Mouse (Mus musculus): Measurements from ENCODE around the gene Asic3. TPM values are rescaled to one million over a fixed set of nuclear protein-coding genes. Genes with fewer than 3 reads are reported as not detected.
A peak's percentile ranks its signal among the peaks of the same experiment; 100 is the strongest.

Gene Asic3
- polyA plus RNA-seq, 1 experiment from 2014 or later, result 0.58 TPM

DNA sequence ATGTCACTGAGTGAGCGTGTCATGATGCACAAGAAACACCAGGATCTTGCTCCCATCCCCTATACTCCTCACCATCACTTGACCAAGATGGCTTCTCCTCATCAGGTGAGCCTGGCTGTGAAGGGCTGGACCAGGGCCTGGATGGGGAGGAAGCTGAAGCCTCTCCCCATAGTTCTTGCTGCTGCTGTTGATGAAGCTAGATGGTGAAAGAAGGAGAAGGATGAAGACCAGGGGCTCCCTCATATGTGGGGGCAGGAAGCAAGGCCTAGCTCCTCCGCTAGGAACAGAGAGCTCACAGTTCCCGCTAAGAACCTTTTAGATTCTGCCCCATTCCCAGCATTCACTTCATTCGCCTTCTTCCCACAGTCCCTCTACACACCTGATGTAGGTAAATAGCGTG is 27.8 kb upstream of the Asic3 start:
- H3K27me3 ChIP-seq (ENCODE audit: control insufficient read depth, insufficient read depth, low read length), result no peaks in the 10 kb centered on the region; the same call in none of the 2 replicates
- 94% methylated on average over 5 of the region's 5 CpGs for WGBS
- H3K9ac ChIP-seq (replicated peaks; ENCODE audit: low read depth, low read length), result no peak overlapping the region
- no peak overlapping the region for H3K4me3 ChIP-seq (ENCODE audit: low read depth, low read length)
- no peaks in the 10 kb centered on the region for H3K9me3 ChIP-seq (ENCODE audit: control insufficient read depth, low read length)
- no peak overlapping the region for H3K27ac ChIP-seq (ENCODE audit: low read depth, low read length)
- H3K36me3 ChIP-seq (ENCODE audit: control insufficient read depth, insufficient read depth, low read length), result no peaks in the 10 kb centered on the region
- no peak for ATAC-seq (ENCODE audit: low read depth)
- H3K4me2 ChIP-seq (ENCODE audit: low read depth, low read length), result no peak overlapping the region
- H3K4me1 ChIP-seq (ENCODE audit: control insufficient read depth, insufficient read depth, low read length), result peaks cover 20% of the 10 kb centered on the region

DNA sequence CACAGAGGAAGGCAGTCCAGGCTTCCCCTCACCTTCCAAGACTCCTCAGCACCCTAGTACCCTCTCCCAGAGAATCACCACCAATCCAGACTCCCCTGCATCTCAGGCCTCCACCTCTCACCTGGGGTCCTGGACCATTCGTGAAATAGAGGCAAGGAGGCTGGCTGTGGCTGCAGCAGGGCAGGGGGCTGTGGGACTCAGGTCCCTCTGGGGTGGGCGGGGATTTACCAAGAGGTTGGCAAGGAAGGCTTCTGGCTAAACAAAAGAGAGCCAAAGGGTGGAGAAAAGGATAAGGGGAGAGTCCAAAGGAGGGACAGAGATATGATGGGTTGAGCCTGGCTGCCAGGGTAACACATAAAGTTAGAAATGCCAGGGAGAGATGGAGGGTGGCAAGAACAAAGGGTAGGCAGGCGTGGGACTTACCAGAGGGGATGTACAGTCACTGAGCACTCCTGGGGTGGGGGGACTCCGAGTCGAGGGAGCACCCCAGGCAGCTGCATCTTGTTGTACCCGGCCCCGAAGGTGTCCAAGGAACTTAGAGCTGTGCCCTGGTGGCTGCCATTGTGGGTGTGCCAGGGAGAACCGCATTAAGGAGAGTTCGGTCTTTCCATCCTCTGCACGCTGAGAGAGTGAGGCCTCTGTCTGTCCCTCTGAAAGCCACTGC is 27.2 kb upstream of the Asic3 start:
- no peaks in the 10 kb centered on the region for H3K36me3 ChIP-seq (ENCODE audit: control insufficient read depth, insufficient read depth, low read length)
- H3K9ac ChIP-seq (replicated peaks; ENCODE audit: low read depth, low read length), result no peak overlapping the region
- no peaks in the 10 kb centered on the region; the same call in none of the 2 replicates for H3K27me3 ChIP-seq (ENCODE audit: control insufficient read depth, insufficient read depth, low read length)
- ATAC-seq (ENCODE audit: low read depth), result no peak
- no peak overlapping the region for H3K4me3 ChIP-seq (ENCODE audit: low read depth, low read length)
- no peak overlapping the region for H3K4me2 ChIP-seq (ENCODE audit: low read depth, low read length)
- peaks cover 20% of the 10 kb centered on the region for H3K4me1 ChIP-seq (ENCODE audit: control insufficient read depth, insufficient read depth, low read length)
- H3K9me3 ChIP-seq (ENCODE audit: control insufficient read depth, low read length), result no peaks in the 10 kb centered on the region
- H3K27ac ChIP-seq (ENCODE audit: low read depth, low read length), result no peak overlapping the region
- WGBS, result 83% methylated on average over 10 of the region's 10 CpGs

GRCm38 (mm10) chr5:24387264-24388241 is 25.6 kb upstream of the Asic3 start:
- WGBS, result under 1% methylated on average over 72 of the region's 73 CpGs
- peak; percentile 64 for ATAC-seq (ENCODE audit: low read depth)
- H3K27ac ChIP-seq (ENCODE audit: low read depth, low read length), result 0 out of 2 replicates have a peak overlapping the region, but pooled peaks have one; percentile 16
- H3K9ac ChIP-seq (replicated peaks; ENCODE audit: low read depth, low read length), result peak overlapping the region; percentile 51
- peak overlapping the region; percentile 99 for H3K4me2 ChIP-seq (ENCODE audit: low read depth, low read length)
- H3K4me3 ChIP-seq (ENCODE audit: low read depth, low read length), result peak overlapping the region; percentile 42
- H3K27me3 ChIP-seq (ENCODE audit: control insufficient read depth, insufficient read depth, low read length), result no peaks in the 10 kb centered on the region; the same call in none of the 2 replicates
- no peaks in the 10 kb centered on the region for H3K36me3 ChIP-seq (ENCODE audit: control insufficient read depth, insufficient read depth, low read length)
- H3K4me1 ChIP-seq (ENCODE audit: control insufficient read depth, insufficient read depth, low read length), result peaks cover 20% of the 10 kb centered on the region
- H3K9me3 ChIP-seq (ENCODE audit: control insufficient read depth, low read length), result no peaks in the 10 kb centered on the region

GRCm38 (mm10) chr5:24388246-24388915 is 24.8 kb upstream of the Asic3 start:
- Histone ChIP-seq H3K36me3 (ENCODE audit: control insufficient read depth, insufficient read depth, low read length) (no peaks in the 10 kb centered on the region), H3K9ac (replicated peaks; ENCODE audit: low read depth, low read length) (peak overlapping the region; percentile 51), H3K27me3 (ENCODE audit: control insufficient read depth, insufficient read depth, low read length) (no peaks in the 10 kb centered on the region; the same call in none of the 2 replicates), H3K4me1 (ENCODE audit: control insufficient read depth, insufficient read depth, low read length) (peaks cover 14% of the 10 kb centered on the region), H3K27ac (ENCODE audit: low read depth, low read length) (0 out of 2 replicates have a peak overlapping the region, but pooled peaks have one; percentile 16), H3K9me3 (ENCODE audit: control insufficient read depth, low read length) (no peaks in the 10 kb centered on the region), H3K4me2 (ENCODE audit: low read depth, low read length) (peak overlapping the region; percentile 99), H3K4me3 (ENCODE audit: low read depth, low read length) (peak overlapping the region; percentile 42)
- 28% methylated on average over 23 of the region's 26 CpGs for WGBS
- no peak for ATAC-seq (ENCODE audit: low read depth)

DNA sequence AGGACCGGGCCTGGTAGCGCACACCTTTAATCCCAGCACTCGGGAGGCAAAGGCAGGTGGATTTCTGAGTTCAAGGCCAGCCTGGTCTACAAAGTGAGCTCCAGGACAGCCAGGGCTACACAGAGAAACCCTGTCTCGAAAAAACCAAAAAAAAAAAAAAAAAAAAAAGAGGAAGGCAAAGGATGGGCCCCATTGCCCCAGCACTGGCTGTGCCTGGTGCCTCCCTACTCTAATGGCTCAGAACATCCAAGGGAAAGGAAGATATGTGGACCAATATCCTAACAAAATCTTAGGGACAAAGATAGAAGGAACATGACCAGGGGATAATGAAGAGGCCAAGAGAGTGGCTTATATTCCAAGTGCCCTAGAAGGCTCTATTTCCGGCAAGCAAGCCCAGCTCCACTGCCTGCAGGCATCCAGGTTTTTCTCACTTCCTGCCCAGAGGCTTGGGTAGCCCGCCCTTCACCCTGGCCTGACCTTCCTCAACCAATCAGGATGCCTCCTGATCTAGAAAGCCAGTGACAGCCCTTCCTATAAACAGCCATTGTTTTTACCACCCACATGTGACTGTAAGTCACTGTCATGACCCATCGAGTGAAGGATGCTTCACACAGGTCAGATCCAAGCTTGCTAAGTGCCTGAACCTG is 24.1 kb upstream of the Asic3 start:
- Histone ChIP-seq H3K36me3 (ENCODE audit: control insufficient read depth, insufficient read depth, low read length) (no peaks in the 10 kb centered on the region), H3K4me2 (ENCODE audit: low read depth, low read length) (no peak overlapping the region), H3K4me3 (ENCODE audit: low read depth, low read length) (no peak overlapping the region), H3K4me1 (ENCODE audit: control insufficient read depth, insufficient read depth, low read length) (peaks cover 14% of the 10 kb centered on the region), H3K9ac (replicated peaks; ENCODE audit: low read depth, low read length) (no peak overlapping the region), H3K27me3 (ENCODE audit: control insufficient read depth, insufficient read depth, low read length) (no peaks in the 10 kb centered on the region; the same call in none of the 2 replicates), H3K27ac (ENCODE audit: low read depth, low read length) (no peak overlapping the region), H3K9me3 (ENCODE audit: control insufficient read depth, low read length) (no peaks in the 10 kb centered on the region)
- 52% methylated on average over 6 of the region's 7 CpGs for WGBS
- no peak for ATAC-seq (ENCODE audit: low read depth)

DNA sequence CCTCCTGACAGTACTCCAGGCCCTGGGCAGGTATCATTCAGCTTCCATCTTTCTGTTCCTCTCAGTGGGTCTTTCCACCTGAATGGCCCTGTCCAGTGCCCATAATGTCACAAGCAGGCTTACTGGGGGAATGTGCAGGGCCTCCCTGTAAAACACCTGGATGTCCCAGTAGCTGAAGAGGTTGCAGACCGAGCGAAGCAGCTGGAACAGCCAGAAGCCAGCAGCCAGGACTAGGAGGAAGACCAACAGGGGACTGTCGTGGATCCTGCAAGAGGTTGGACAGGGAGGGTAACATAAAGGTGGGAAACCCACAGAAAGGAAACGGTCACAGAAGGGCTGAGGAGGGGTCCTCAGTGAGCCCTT is 23.6 kb upstream of the Asic3 start:
- H3K27me3 ChIP-seq (ENCODE audit: control insufficient read depth, insufficient read depth, low read length), result no peaks in the 10 kb centered on the region; the same call in none of the 2 replicates

DNA sequence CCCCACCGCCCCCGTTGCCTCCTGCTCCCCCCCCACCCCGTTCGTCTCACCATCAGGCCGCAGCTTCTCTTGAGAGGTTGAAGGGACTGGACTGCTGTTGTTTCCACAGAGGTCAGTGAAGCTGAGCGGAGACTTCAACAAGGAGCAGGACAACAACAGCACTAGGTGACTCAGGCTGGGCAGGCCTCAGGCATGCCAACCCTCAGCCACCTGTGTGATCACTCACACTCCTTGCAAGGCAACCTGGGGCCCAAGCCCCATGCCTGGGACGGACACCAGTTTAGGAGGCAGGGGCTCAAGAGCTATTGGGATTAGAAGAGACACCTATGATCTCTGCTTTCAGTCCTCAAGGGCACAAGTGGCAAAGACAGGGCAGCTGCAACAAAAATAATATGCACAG is 21.3 kb upstream of the Asic3 start, which contains the start of gene Atg9b:
Gene Atg9b, minus strand, starts transcription at position 280 of the 400 bp plus-strand sequence.
- WGBS, result 82% methylated on average over 7 of the region's 7 CpGs
- no peak within 1 kb of the TSS for H3K4me2 ChIP-seq (ENCODE audit: low read depth, low read length)
- no peak for ATAC-seq (ENCODE audit: low read depth)
- no peak within 1 kb of the TSS for H3K9ac ChIP-seq (replicated peaks; ENCODE audit: low read depth, low read length)
- H3K27me3 ChIP-seq (ENCODE audit: control insufficient read depth, insufficient read depth, low read length), result no peaks in the 10 kb centered on the region; the same call in 1 of the 2 replicates
- no peak within 1 kb of the TSS for H3K4me3 ChIP-seq (ENCODE audit: low read depth, low read length)
- H3K27ac ChIP-seq (ENCODE audit: low read depth, low read length), result no peak within 1 kb of the TSS
- no peaks in the 10 kb centered on the region for H3K9me3 ChIP-seq (ENCODE audit: control insufficient read depth, low read length)
- H3K36me3 ChIP-seq (ENCODE audit: control insufficient read depth, insufficient read depth, low read length), result no peaks in the 10 kb centered on the region
- peaks cover 18% of the 10 kb centered on the region for H3K4me1 ChIP-seq (ENCODE audit: control insufficient read depth, insufficient read depth, low read length)

More for the DNA sequence above, 23.6 kb upstream of the Asic3 start:
- H3K9ac ChIP-seq (replicated peaks; ENCODE audit: low read depth, low read length), result no peak overlapping the region
- H3K4me2 ChIP-seq (ENCODE audit: low read depth, low read length), result no peak overlapping the region
- no peak for ATAC-seq (ENCODE audit: low read depth)
- no peak overlapping the region for H3K27ac ChIP-seq (ENCODE audit: low read depth, low read length)
- no peaks in the 10 kb centered on the region for H3K9me3 ChIP-seq (ENCODE audit: control insufficient read depth, low read length)
- WGBS, result 69% methylated on average over 4 of the region's 4 CpGs
- H3K4me1 ChIP-seq (ENCODE audit: control insufficient read depth, insufficient read depth, low read length), result peaks cover 14% of the 10 kb centered on the region
- no peak overlapping the region for H3K4me3 ChIP-seq (ENCODE audit: low read depth, low read length)
- H3K36me3 ChIP-seq (ENCODE audit: control insufficient read depth, insufficient read depth, low read length), result no peaks in the 10 kb centered on the region

DNA sequence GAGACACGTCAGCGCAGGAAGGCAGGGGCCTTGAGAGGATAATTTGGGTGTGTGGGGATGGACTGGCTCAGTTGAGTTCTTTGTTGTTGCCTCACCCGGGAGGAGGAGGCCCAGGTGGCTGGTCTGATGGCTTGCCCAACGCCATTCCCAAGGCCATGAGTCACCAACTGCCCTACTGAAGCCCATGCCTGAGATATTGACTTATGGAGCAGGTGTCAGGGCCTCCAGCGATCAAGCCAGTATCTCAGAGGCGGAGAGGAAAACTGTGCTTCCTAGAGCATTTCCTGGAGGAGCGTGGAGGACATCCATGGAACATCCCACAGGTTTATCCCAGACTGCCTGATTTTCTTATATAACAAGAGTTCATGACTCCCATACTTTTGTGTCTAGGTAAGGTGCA is 20.5 kb upstream of the Asic3 start:
- no peak overlapping the region for H3K27ac ChIP-seq (ENCODE audit: low read depth, low read length)
- no peak overlapping the region for H3K9ac ChIP-seq (replicated peaks; ENCODE audit: low read depth, low read length)
- no peaks in the 10 kb centered on the region for H3K36me3 ChIP-seq (ENCODE audit: control insufficient read depth, insufficient read depth, low read length)
- H3K4me3 ChIP-seq (ENCODE audit: low read depth, low read length), result no peak overlapping the region
- WGBS, result 78% methylated on average over 7 of the region's 7 CpGs
- H3K4me1 ChIP-seq (ENCODE audit: control insufficient read depth, insufficient read depth, low read length), result peaks cover 10% of the 10 kb centered on the region
- no peak for ATAC-seq (ENCODE audit: low read depth)
- no peaks in the 10 kb centered on the region for H3K9me3 ChIP-seq (ENCODE audit: control insufficient read depth, low read length)
- H3K4me2 ChIP-seq (ENCODE audit: low read depth, low read length), result no peak overlapping the region
- no peaks in the 10 kb centered on the region; the same call in 1 of the 2 replicates for H3K27me3 ChIP-seq (ENCODE audit: control insufficient read depth, insufficient read depth, low read length)
